8 mouse cellular contexts compared by ENCODE assay signal in genomic region chr11:75588285-75588941, GRCm38 (mm10). TPM values are rescaled to one million over a fixed set of nuclear protein-coding genes. Genes with fewer than 3 reads are reported as not detected.
A peak's percentile ranks its signal among the peaks of the same experiment; 100 is the strongest.
DNase-seq lines count a peak whose midpoint lies in the region; ATAC-seq and TF ChIP-seq lines count a peak whose summit lies in the region.

No protein-coding gene starts in this region.

- peak; percentile 82 for ATAC-seq in forebrain, embryonic 12.5 days (ENCODE audit: low FRiP score)
- ATAC-seq in limb, embryonic 13.5 days (ENCODE audit: low FRiP score, low read depth): peak; percentile 76
- peak; percentile 89 for ATAC-seq in midbrain, embryonic 13.5 days

- WGBS in forebrain, embryonic 12.5 days: 1% methylated on average over 37 of the region's 37 CpGs
- WGBS in limb, embryonic 13.5 days: 1% methylated on average over 37 of the region's 37 CpGs
- 1% methylated on average over 34 of the region's 37 CpGs for WGBS in midbrain, embryonic 13.5 days

- H3K4me2 ChIP-seq in forebrain, embryonic 12.5 days: peak overlapping the region; percentile 77
- peak overlapping the region; percentile 91 for H3K4me2 ChIP-seq in limb, embryonic 13.5 days (replicated peaks)
- H3K4me2 ChIP-seq in midbrain, embryonic 13.5 days (replicated peaks): peak overlapping the region; percentile 87

- TF ChIP-seq CTCF in gastrocnemius, adult 2 months (IDR thresholded peaks at IDR 0.05): no peak

- peaks cover 18% of the 10 kb centered on the region for H3K4me1 ChIP-seq in forebrain, embryonic 12.5 days
- peaks cover 21% of the 10 kb centered on the region for H3K4me1 ChIP-seq in limb, embryonic 13.5 days
- H3K4me1 ChIP-seq in midbrain, embryonic 13.5 days (replicated peaks): peaks cover 32% of the 10 kb centered on the region

- H3K36me3 ChIP-seq in forebrain, embryonic 12.5 days (replicated peaks): peaks cover 14% of the 10 kb centered on the region
- peaks cover 18% of the 10 kb centered on the region for H3K36me3 ChIP-seq in limb, embryonic 13.5 days
- H3K36me3 ChIP-seq in midbrain, embryonic 13.5 days: peaks cover 15% of the 10 kb centered on the region

- peak; percentile 46 for DNase-seq in gastrocnemius, adult 2 months
- no peak for DNase-seq in gastrocnemius, adult 18-20 months (ENCODE audit: low spot score)
- DNase-seq in ES-CJ7 (ENCODE audit: low read depth, low spot score): peak; percentile 27
- no peak for DNase-seq in gastrocnemius, postnatal 25 days
- DNase-seq in layer of hippocampus, postnatal 36 days: no peak

- H3K27me3 ChIP-seq in forebrain, embryonic 12.5 days: no peaks in the 10 kb centered on the region
- no peaks in the 10 kb centered on the region for H3K27me3 ChIP-seq in limb, embryonic 13.5 days
- no peaks in the 10 kb centered on the region for H3K27me3 ChIP-seq in midbrain, embryonic 13.5 days

- peak overlapping the region; percentile 96 for H3K9ac ChIP-seq in forebrain, embryonic 12.5 days
- H3K9ac ChIP-seq in limb, embryonic 13.5 days: peak overlapping the region; percentile 92
- H3K9ac ChIP-seq in midbrain, embryonic 13.5 days (replicated peaks): peak overlapping the region; percentile 99

- H3K4me3 ChIP-seq in gastrocnemius, adult 2 months: peak overlapping the region; percentile 99
- H3K4me3 ChIP-seq in forebrain, embryonic 12.5 days (replicated peaks): peak overlapping the region; percentile 85
- H3K4me3 ChIP-seq in limb, embryonic 13.5 days: peak overlapping the region; percentile 96
- H3K4me3 ChIP-seq in midbrain, embryonic 13.5 days (replicated peaks): peak overlapping the region; percentile 96

- H3K9me3 ChIP-seq in forebrain, embryonic 12.5 days: no peaks in the 10 kb centered on the region
- no peaks in the 10 kb centered on the region for H3K9me3 ChIP-seq in limb, embryonic 13.5 days
- no peaks in the 10 kb centered on the region for H3K9me3 ChIP-seq in midbrain, embryonic 13.5 days

- H3K27ac ChIP-seq in gastrocnemius, adult 2 months: peak overlapping the region; percentile 98
- H3K27ac ChIP-seq in forebrain, embryonic 12.5 days: peak overlapping the region; percentile 87
- H3K27ac ChIP-seq in limb, embryonic 13.5 days: peak overlapping the region; percentile 75
- H3K27ac ChIP-seq in midbrain, embryonic 13.5 days: peak overlapping the region; percentile 90

- intact Hi-C loops in gastrocnemius, adult 2 months (cut with DNase I): loop anchor here (5.0 kb wide), 1 partner anchor 94 kb away; no protein-coding TSS in a partner anchor

RNA-seq across cellular contexts. Expression of gene Pitpna, which starts 0.5 kb away (rescaled TPM):
- total RNA-seq in gastrocnemius, adult 2 months (2021): 100 to 1,000 TPM; 151 to 206 TPM
- total RNA-seq in gastrocnemius, adult 18-20 months (2021): 100 to 1,000 TPM; 168 to 172 TPM
- 95.5 and 96.1 TPM in 2 replicates for polyA plus RNA-seq in forebrain, embryonic 12.5 days (2016; fragmentation: Nextera tagmentation; extraction: Ambion mirVana)
- 60.9 and 62.5 TPM in 2 replicates for polyA plus RNA-seq in limb, embryonic 13.5 days (2015; fragmentation: Nextera tagmentation; extraction: Ambion mirVana)
- 77.8 and 99.2 TPM in 2 replicates for polyA plus RNA-seq in midbrain, embryonic 13.5 days (2015; fragmentation: Nextera tagmentation; extraction: Ambion mirVana)
- 100 to 1,000 TPM; 123 to 168 TPM for total RNA-seq in gastrocnemius, postnatal 25 days (2021)
- 100 to 1,000 TPM; 283 to 291 TPM for total RNA-seq in layer of hippocampus, postnatal 36 days (2021)

RNA-seq across cellular contexts. Expression of gene Inpp5k, which starts 42.4 kb away (rescaled TPM):
- 10 to 100 TPM; 25.9 to 27.4 TPM for total RNA-seq in gastrocnemius, adult 2 months (2021)
- total RNA-seq in gastrocnemius, adult 18-20 months (2021): 10 to 100 TPM; 24.6 to 25.0 TPM
- 21.5 and 25.4 TPM in 2 replicates for polyA plus RNA-seq in forebrain, embryonic 12.5 days (2016; fragmentation: Nextera tagmentation; extraction: Ambion mirVana)
- polyA plus RNA-seq in limb, embryonic 13.5 days (2015; fragmentation: Nextera tagmentation; extraction: Ambion mirVana): 21.1 and 22.0 TPM in 2 replicates
- polyA plus RNA-seq in midbrain, embryonic 13.5 days (2015; fragmentation: Nextera tagmentation; extraction: Ambion mirVana): 41.9 and 43.4 TPM in 2 replicates
- 10 to 100 TPM; 19.0 to 19.8 TPM for total RNA-seq in gastrocnemius, postnatal 25 days (2021)
- 10 to 100 TPM; 46.3 to 47.0 TPM for total RNA-seq in layer of hippocampus, postnatal 36 days (2021)

RNA-seq across cellular contexts. Expression of gene Slc43a2, which starts 56.9 kb away (rescaled TPM):
- total RNA-seq in gastrocnemius, adult 2 months (2021): 10 to 100 TPM; 19.0 to 41.6 TPM
- 10 to 100 TPM; 24.0 to 32.2 TPM for total RNA-seq in gastrocnemius, adult 18-20 months (2021)
- 11.4 TPM in 2 replicates for polyA plus RNA-seq in forebrain, embryonic 12.5 days (2016; fragmentation: Nextera tagmentation; extraction: Ambion mirVana)
- polyA plus RNA-seq in limb, embryonic 13.5 days (2015; fragmentation: Nextera tagmentation; extraction: Ambion mirVana): 4.8 TPM in 2 replicates
- 16.4 and 17.3 TPM in 2 replicates for polyA plus RNA-seq in midbrain, embryonic 13.5 days (2015; fragmentation: Nextera tagmentation; extraction: Ambion mirVana)
- 10 to 100 TPM; 23.5 to 26.8 TPM for total RNA-seq in gastrocnemius, postnatal 25 days (2021)
- 10 to 100 TPM; 50.7 to 51.3 TPM for total RNA-seq in layer of hippocampus, postnatal 36 days (2021)

Comparison
In these comparisons a context has a peak if more than half of its experiments do, and no peak if none do; other contexts are left out.
1. DNase-seq: peak in gastrocnemius, adult 2 months (single experiment) and ES-CJ7 (single experiment); none in gastrocnemius, adult 18-20 months (single experiment), gastrocnemius, postnatal 25 days (single experiment) and layer of hippocampus, postnatal 36 days (0 of 2).
2. Peak in every context shown above with its lines, with median percentiles within 50 percentile points of each other: H3K27ac ChIP-seq, H3K4me3 ChIP-seq, ATAC-seq, H3K4me2 ChIP-seq and H3K9ac ChIP-seq.